Comparison of ENCODE assay signal across 8 mouse cellular contexts in the genomic region with DNA sequence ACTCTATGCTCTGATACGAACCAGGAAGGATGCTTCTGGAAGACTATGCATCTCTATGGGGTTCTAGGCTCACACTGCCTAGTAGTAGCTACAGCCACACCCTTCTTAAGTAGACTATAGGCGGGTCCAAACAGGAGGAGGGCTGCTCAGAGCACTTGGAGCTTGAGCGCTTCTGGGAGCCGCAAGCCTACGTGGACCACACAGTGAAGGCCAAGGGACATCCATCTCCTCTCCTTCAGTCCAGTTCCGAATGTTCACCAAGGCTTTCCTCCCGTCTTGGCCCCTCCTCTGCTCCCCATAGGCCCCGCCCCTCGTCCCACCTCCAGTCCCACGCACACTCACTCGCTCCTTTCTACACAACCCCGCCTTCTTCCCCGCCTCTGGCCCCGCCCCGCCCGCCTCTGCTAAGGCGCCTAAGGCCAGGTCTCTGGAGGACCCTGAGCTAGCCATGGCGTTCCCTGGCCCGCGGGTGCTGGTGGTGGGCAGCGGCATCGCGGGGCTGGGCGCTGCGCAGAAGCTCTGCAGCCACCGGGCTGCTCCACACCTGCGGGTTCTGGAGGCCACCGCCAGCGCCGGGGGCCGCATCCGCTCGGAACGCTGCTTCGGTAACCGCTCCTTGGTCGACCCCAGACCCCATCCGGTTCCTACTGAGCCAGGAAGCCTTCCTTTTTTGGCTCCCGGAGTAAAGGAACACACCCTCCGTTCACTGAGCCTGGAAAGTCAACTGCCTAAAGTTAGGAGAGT. TPM values are rescaled to one million over a fixed set of nuclear protein-coding genes. Genes with fewer than 3 reads are reported as not detected.
DNase-seq lines count a peak whose midpoint lies in the region; ATAC-seq and TF ChIP-seq lines count a peak whose summit lies in the region.

No protein-coding gene starts in this region.

- peak overlapping the region; percentile 78 for H3K9ac ChIP-seq in forebrain, embryonic 16.5 days (replicated peaks; ENCODE audit: low read depth, low read length)
- peak overlapping the region; percentile 75 for H3K9ac ChIP-seq in neural tube, embryonic 15.5 days (replicated peaks)

- DNase-seq in G1E (ENCODE audit: low spot score): peak; percentile 84
- DNase-seq in cerebellum, adult 2 months: peak; percentile 92 to 93
- peak; percentile 92 to 94 for DNase-seq in heart, postnatal 36 days
- peak; percentile 87 to 91 for DNase-seq in layer of hippocampus, adult 2 months (ENCODE audit: low spot score in 2 of 2)
- DNase-seq in lung, adult 2 months: peak; percentile 91
- peak; percentile 99 for DNase-seq in testis, postnatal 10 days (ENCODE audit: low spot score)

- WGBS in cerebellum, adult 2 months: under 1% methylated on average over 40 of the region's 40 CpGs
- 1% methylated on average over 40 of the region's 40 CpGs for WGBS in forebrain, embryonic 16.5 days
- under 1% methylated on average over 40 of the region's 40 CpGs for WGBS in lung, adult 2 months
- under 1% methylated on average over 39 of the region's 40 CpGs for WGBS in neural tube, embryonic 15.5 days

- H3K4me3 ChIP-seq in G1E (ENCODE audit: low read depth, low read length): peak overlapping the region; percentile 84
- H3K4me3 ChIP-seq in cerebellum, adult 2 months (replicated peaks; ENCODE audit: insufficient read depth, low read depth, low read length): peak overlapping the region; percentile 55
- peak overlapping the region; percentile 66 for H3K4me3 ChIP-seq in forebrain, embryonic 16.5 days (replicated peaks; ENCODE audit: low read length)
- peak overlapping the region; percentile 61 for H3K4me3 ChIP-seq in layer of hippocampus, adult 2 months
- H3K4me3 ChIP-seq in lung, adult 2 months (replicated peaks; ENCODE audit: extremely low read depth, low read depth, low read length): peak overlapping the region; percentile 70
- H3K4me3 ChIP-seq in neural tube, embryonic 15.5 days (replicated peaks): peak overlapping the region; percentile 73

- peaks cover 37% of the 10 kb centered on the region for H3K36me3 ChIP-seq in G1E (replicated peaks)
- no peaks in the 10 kb centered on the region for H3K36me3 ChIP-seq in forebrain, embryonic 16.5 days (ENCODE audit: control insufficient read depth, insufficient read depth)
- peaks cover 3% of the 10 kb centered on the region; the same call in 1 of the 2 replicates for H3K36me3 ChIP-seq in neural tube, embryonic 15.5 days

- no peak for TF ChIP-seq CTCF in G1E (IDR thresholded peaks at IDR 0.05; ENCODE audit: low read depth, low read length)
- no peak for TF ChIP-seq CTCF in cerebellum, adult 2 months (IDR thresholded peaks at IDR 0.05; ENCODE audit: borderline replicate concordance, insufficient read depth, low read depth, low read length)
- TF ChIP-seq CTCF in layer of hippocampus, adult 2 months (conservative IDR thresholded peaks at IDR 0.05): no peak
- no peak for TF ChIP-seq CTCF in lung, adult 2 months (IDR thresholded peaks at IDR 0.05; ENCODE audit: insufficient read depth, low read length)

- H3K27ac ChIP-seq in cerebellum, adult 2 months (ENCODE audit: insufficient read depth, low read length): no peak overlapping the region
- H3K27ac ChIP-seq in forebrain, embryonic 16.5 days (ENCODE audit: low read length): no peak overlapping the region
- peak overlapping the region; percentile 87 for H3K27ac ChIP-seq in layer of hippocampus, adult 2 months
- peak overlapping the region; percentile 58 for H3K27ac ChIP-seq in neural tube, embryonic 15.5 days (replicated peaks)

- peaks cover 63% of the 10 kb centered on the region for H3K4me1 ChIP-seq in G1E (ENCODE audit: insufficient read depth, low read depth, low read length)
- H3K4me1 ChIP-seq in cerebellum, adult 2 months (ENCODE audit: control insufficient read depth, insufficient read depth, low read length): 0 out of 2 replicates have a peak, but pooled peaks cover 2% of the 10 kb centered on the region
- peaks cover 6% of the 10 kb centered on the region for H3K4me1 ChIP-seq in forebrain, embryonic 16.5 days (replicated peaks; ENCODE audit: control insufficient read depth, insufficient read depth, low read length)
- peaks cover 4% of the 10 kb centered on the region for H3K4me1 ChIP-seq in lung, adult 2 months (ENCODE audit: control insufficient read depth, insufficient read depth, low read length)
- peaks cover 15% of the 10 kb centered on the region for H3K4me1 ChIP-seq in neural tube, embryonic 15.5 days

- intact Hi-C loops in heart, postnatal 36 days (cut with DNase I): loop anchor here (10.0 kb wide), 1 partner anchor 441 kb away; the partner anchor contains the start of gene Cfap46

- peak overlapping the region; percentile 78 for H3K4me2 ChIP-seq in forebrain, embryonic 16.5 days (ENCODE audit: low read length)
- H3K4me2 ChIP-seq in neural tube, embryonic 15.5 days: peak overlapping the region; percentile 83

- no peaks in the 10 kb centered on the region for H3K9me3 ChIP-seq in G1E (replicated peaks)
- no peaks in the 10 kb centered on the region for H3K9me3 ChIP-seq in forebrain, embryonic 16.5 days (ENCODE audit: control insufficient read depth, low read length)
- H3K9me3 ChIP-seq in neural tube, embryonic 15.5 days (replicated peaks): no peaks in the 10 kb centered on the region

- H3K27me3 ChIP-seq in G1E (ENCODE audit: insufficient read depth, low read length): 0 out of 2 replicates have a peak, but pooled peaks cover 2% of the 10 kb centered on the region
- no peaks in the 10 kb centered on the region for H3K27me3 ChIP-seq in cerebellum, adult 2 months (ENCODE audit: control insufficient read depth, insufficient read depth, low read length)
- H3K27me3 ChIP-seq in forebrain, embryonic 16.5 days (replicated peaks; ENCODE audit: control insufficient read depth, insufficient read depth, low read length): no peaks in the 10 kb centered on the region
- no peaks in the 10 kb centered on the region for H3K27me3 ChIP-seq in neural tube, embryonic 15.5 days (replicated peaks)

- TF ChIP-seq POLR2A in cerebellum, adult 2 months (IDR thresholded peaks at IDR 0.05; ENCODE audit: borderline replicate concordance, insufficient read depth, low read length): peak; percentile 78; the same call in 1 of the 2 replicates
- peak; percentile 36; the same call in 1 of the 2 replicates for TF ChIP-seq POLR2A in lung, adult 2 months (IDR thresholded peaks at IDR 0.05; ENCODE audit: borderline replicate concordance, extremely low read depth, low read depth, low read length)

- peak; percentile 96 for ATAC-seq in G1E (ENCODE audit: extremely low read depth, insufficient number of reproducible peaks, low FRiP score, poor library complexity, severe bottlenecking)
- peak; percentile 97 for ATAC-seq in forebrain, embryonic 16.5 days
- peak; percentile 96 for ATAC-seq in neural tube, embryonic 15.5 days (ENCODE audit: low FRiP score)

RNA-seq across cellular contexts. Expression of gene Echs1, which starts 9.2 kb away (rescaled TPM):
- total RNA-seq in G1E (2014; fragmentation: Nextera tagmentation) (32.6 TPM in 2 replicates), G1E (2017) (81.5 and 96.9 TPM in 2 replicates)
- polyA plus RNA-seq in G1E (2012): 2.2 and 5.8 TPM in 2 replicates
- polyA plus RNA-seq in cerebellum, adult 2 months (2012; rRNA removed): 90.9 and 98.6 TPM in 2 replicates
- 107 and 119 TPM in 2 replicates for polyA plus RNA-seq in forebrain, embryonic 16.5 days (2015; fragmentation: Nextera tagmentation; extraction: Ambion mirVana)
- 100 to 1,000 TPM; 458 to 480 TPM for total RNA-seq in heart, postnatal 36 days (2021)
- 10 to 100 TPM; 60.0 to 63.2 TPM for total RNA-seq in layer of hippocampus, adult 2 months (2021)
- 62.4 and 71.8 TPM in 2 replicates for polyA plus RNA-seq in lung, adult 2 months (2012; rRNA removed)
- 116 and 121 TPM in 2 replicates for polyA plus RNA-seq in neural tube, embryonic 15.5 days (2015; fragmentation: Nextera tagmentation; extraction: Ambion mirVana)

RNA-seq across cellular contexts. Expression of gene Paox, which starts 9.9 kb away (rescaled TPM):
- total RNA-seq in G1E (2014; fragmentation: Nextera tagmentation) (9.4 and 10.5 TPM in 2 replicates), G1E (2017) (11.4 and 11.7 TPM in 2 replicates)
- polyA plus RNA-seq in G1E (2012): 3.0 and 6.0 TPM in 2 replicates
- polyA plus RNA-seq in cerebellum, adult 2 months (2012; rRNA removed): 5.0 and 5.9 TPM in 2 replicates
- polyA plus RNA-seq in forebrain, embryonic 16.5 days (2015; fragmentation: Nextera tagmentation; extraction: Ambion mirVana): 6.6 and 7.8 TPM in 2 replicates
- 1 to 10 TPM; 3.3 to 5.1 TPM for total RNA-seq in heart, postnatal 36 days (2021)
- total RNA-seq in layer of hippocampus, adult 2 months (2021): 1 to 10 TPM; 4.6 to 6.5 TPM
- polyA plus RNA-seq in lung, adult 2 months (2012; rRNA removed): 6.7 and 11.2 TPM in 2 replicates
- polyA plus RNA-seq in neural tube, embryonic 15.5 days (2015; fragmentation: Nextera tagmentation; extraction: Ambion mirVana): 10.7 and 14.7 TPM in 2 replicates

RNA-seq across cellular contexts. Expression of gene Mtg1, which starts 11.9 kb away (rescaled TPM):
- total RNA-seq in G1E (2014; fragmentation: Nextera tagmentation) (29.0 and 41.0 TPM in 2 replicates), G1E (2017) (10.2 and 10.5 TPM in 2 replicates)
- 10.5 and 11.2 TPM in 2 replicates for polyA plus RNA-seq in G1E (2012)
- 42.4 and 45.9 TPM in 2 replicates for polyA plus RNA-seq in cerebellum, adult 2 months (2012; rRNA removed)
- polyA plus RNA-seq in forebrain, embryonic 16.5 days (2015; fragmentation: Nextera tagmentation; extraction: Ambion mirVana): 34.6 and 36.5 TPM in 2 replicates
- total RNA-seq in heart, postnatal 36 days (2021): 10 to 100 TPM; 24.7 to 28.3 TPM
- total RNA-seq in layer of hippocampus, adult 2 months (2021): 10 to 100 TPM; 27.8 to 27.9 TPM
- 14.7 and 18.2 TPM in 2 replicates for polyA plus RNA-seq in lung, adult 2 months (2012; rRNA removed)
- 30.0 and 32.1 TPM in 2 replicates for polyA plus RNA-seq in neural tube, embryonic 15.5 days (2015; fragmentation: Nextera tagmentation; extraction: Ambion mirVana)

RNA-seq across cellular contexts. Expression of gene Fuom, which starts 23.2 kb away (rescaled TPM):
- total RNA-seq in G1E (2014; fragmentation: Nextera tagmentation) (6.7 TPM in 1 of 2 replicates, not detected in the other), G1E (2017) (16.0 and 17.4 TPM in 2 replicates)
- polyA plus RNA-seq in G1E (2012): 17.4 and 18.2 TPM in 2 replicates
- 94.7 and 98.3 TPM in 2 replicates for polyA plus RNA-seq in cerebellum, adult 2 months (2012; rRNA removed)
- 13.4 and 15.5 TPM in 2 replicates for polyA plus RNA-seq in forebrain, embryonic 16.5 days (2015; fragmentation: Nextera tagmentation; extraction: Ambion mirVana)
- total RNA-seq in heart, postnatal 36 days (2021): 10 to 100 TPM; 72.7 to 79.5 TPM
- 10 to 100 TPM; 46.6 to 48.5 TPM for total RNA-seq in layer of hippocampus, adult 2 months (2021)
- 20.4 and 27.3 TPM in 2 replicates for polyA plus RNA-seq in lung, adult 2 months (2012; rRNA removed)
- 48.1 and 51.2 TPM in 2 replicates for polyA plus RNA-seq in neural tube, embryonic 15.5 days (2015; fragmentation: Nextera tagmentation; extraction: Ambion mirVana)

RNA-seq across cellular contexts. Expression of gene Sprn, which starts 29.2 kb away (rescaled TPM):
- total RNA-seq in G1E (2014; fragmentation: Nextera tagmentation): not detected in 2 replicates
- total RNA-seq in G1E (2017): 0.11 TPM in 1 of 2 replicates, not detected in the other
- polyA plus RNA-seq in G1E (2012): not detected in 2 replicates
- polyA plus RNA-seq in cerebellum, adult 2 months (2012; rRNA removed): 25.9 and 27.7 TPM in 2 replicates
- polyA plus RNA-seq in forebrain, embryonic 16.5 days (2015; fragmentation: Nextera tagmentation; extraction: Ambion mirVana): 15.7 and 19.1 TPM in 2 replicates
- 1 to 10 TPM in 1 of 2 experiments, under 1 TPM in 1; 0.46 to 1.0 TPM for total RNA-seq in heart, postnatal 36 days (2021)
- 100 to 1,000 TPM; 177 to 178 TPM for total RNA-seq in layer of hippocampus, adult 2 months (2021)
- 0.25 and 0.27 TPM in 2 replicates for polyA plus RNA-seq in lung, adult 2 months (2012; rRNA removed)
- polyA plus RNA-seq in neural tube, embryonic 15.5 days (2015; fragmentation: Nextera tagmentation; extraction: Ambion mirVana): 23.2 and 26.3 TPM in 2 replicates

Comparison
In these comparisons a context has a peak if more than half of its experiments do, and no peak if none do; other contexts are left out.
1. H3K27ac ChIP-seq: peak in layer of hippocampus, adult 2 months (single experiment) and neural tube, embryonic 15.5 days (single experiment); none in cerebellum, adult 2 months (single experiment) and forebrain, embryonic 16.5 days (single experiment).
2. Peak in every context shown above with its lines, with median percentiles within 50 percentile points of each other: ATAC-seq, DNase-seq and H3K4me3 ChIP-seq.